Mouse (Mus musculus) cerebellum, adult 2 months (tissue): ENCODE measurements around the gene Ptpru.

ENCODE experiments used
- CTCF ChIP-seq: fragments of 200-500 bp; IDR thresholded peaks from 2 replicates; pipeline ENCODE4 v1.5.1; 2011; ENCODE audit warnings: low read depth, mild to moderate bottlenecking, control low read depth, low read length, moderate library complexity, borderline replicate concordance; ENCODE audit not compliant: insufficient read depth
- POLR2A ChIP-seq: fragments of 200-500 bp; IDR thresholded peaks from 2 replicates; pipeline ENCODE4 v1.6.1; 2011; ENCODE audit warnings: low read length, control low read depth, borderline replicate concordance; ENCODE audit not compliant: insufficient read depth

GRCm38 (mm10) chr4:131879692-131880091 lies 41.6 kb upstream of the Ptpru start:
- no peak for TF ChIP-seq CTCF
- TF ChIP-seq POLR2A = no peak
